Mouse (Mus musculus) MN1 (cell line): ENCODE measurements around the gene Sdsl.

ENCODE experiments used
- DNase-seq: peaks from one replicate; pipeline ENCODE4 v3.0.0-alpha.2; 2016; ENCODE audit warnings: low spot score

Sdsl gene

DNA sequence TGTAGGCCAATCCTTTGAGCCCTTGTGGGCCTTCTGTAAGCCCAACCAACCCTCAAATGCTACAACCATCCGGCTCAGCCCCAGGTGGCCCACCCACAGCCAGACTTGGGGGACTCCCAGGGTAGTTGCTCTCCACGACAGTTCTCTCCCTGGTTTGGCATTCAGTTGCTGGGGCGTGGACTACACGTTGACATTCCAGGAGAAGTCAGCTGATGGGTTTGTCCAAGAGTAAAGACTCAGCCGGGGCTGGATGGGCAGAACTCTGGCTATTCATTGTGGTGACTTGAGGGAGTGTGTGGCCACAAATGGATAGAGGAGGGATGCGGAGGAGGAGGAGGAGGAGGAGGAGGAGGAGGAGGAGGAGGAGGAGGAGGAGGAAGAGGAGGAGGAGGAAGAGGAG, 43.6 kb downstream of the Sdsl start:
- no peak for DNase-seq

DNA sequence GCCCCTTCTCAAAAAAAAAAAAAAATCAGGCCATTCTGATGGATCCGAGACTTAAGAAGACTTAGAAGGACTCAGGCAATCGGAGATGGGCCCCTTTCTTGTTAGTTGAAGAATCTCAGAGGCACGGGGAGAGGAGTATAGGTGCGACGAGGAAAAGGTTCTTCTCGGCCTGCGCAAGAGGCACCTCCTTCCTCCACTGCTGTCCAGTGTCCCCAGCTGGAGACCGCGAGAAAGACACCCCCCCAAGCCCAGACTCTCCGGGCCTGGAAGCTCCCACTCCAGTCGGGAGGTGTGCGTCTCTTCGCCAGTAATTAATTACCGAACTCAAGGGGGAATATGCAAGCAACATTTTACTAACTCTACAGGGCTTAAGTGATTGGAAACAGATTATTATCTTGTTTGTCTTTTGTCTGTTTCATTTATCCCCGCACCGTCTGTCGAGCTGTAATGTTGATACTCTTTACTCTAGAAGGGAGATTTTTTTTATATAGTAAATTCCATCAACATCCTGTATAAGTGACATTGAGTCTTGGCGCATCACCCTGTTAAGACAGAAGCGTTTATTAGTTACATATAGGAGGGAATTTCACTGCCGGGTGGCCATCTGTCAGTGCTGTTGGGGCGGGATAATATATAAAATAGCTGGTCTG, 44.3 kb downstream of the Sdsl start:
- DNase-seq: no peak

DNA sequence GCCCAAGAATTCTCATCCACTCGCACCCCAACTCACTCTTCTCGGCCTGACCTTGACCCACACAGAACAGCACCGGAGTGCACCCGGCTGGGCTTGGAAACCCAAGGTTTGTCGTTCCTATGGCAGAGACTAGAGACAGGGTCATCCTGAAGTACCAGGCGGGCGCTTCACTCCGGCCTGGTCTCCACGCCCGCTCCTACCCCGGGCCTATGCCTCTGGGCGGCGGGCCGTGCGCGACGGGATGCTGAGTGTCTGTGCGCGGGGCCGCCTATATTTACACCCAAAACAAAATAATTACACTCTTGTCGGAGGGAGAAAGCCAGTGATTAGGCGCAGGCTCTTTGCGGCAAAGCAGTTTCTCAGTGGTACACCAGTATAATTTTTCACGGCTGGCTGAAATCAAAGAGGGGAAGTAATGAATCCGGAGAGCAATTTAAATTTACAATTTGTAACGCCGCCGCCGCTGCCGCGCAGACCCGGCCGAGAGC, 45.1 kb downstream of the Sdsl start:
- no peak for DNase-seq

DNA sequence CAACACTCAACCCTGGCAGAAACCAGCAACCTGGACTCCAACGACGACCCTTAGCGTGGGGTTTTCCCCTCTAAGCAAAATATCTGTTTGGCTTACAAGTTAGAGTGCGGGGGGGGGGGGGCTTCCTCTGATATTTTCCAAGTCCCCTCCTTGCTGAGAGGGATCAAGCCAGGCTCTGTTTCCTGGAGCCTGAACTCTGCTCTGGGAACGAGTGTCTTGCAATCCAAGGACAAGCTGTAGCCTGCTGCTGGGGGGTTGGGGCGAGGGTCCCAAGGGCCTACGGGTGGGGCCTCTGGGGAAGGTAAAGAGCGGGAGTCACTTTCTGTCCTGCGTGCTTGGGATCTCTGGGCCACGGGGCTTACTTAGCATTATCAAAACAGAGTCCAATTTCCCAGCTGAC, 46.0 kb downstream of the Sdsl start:
- no peak for DNase-seq

DNA sequence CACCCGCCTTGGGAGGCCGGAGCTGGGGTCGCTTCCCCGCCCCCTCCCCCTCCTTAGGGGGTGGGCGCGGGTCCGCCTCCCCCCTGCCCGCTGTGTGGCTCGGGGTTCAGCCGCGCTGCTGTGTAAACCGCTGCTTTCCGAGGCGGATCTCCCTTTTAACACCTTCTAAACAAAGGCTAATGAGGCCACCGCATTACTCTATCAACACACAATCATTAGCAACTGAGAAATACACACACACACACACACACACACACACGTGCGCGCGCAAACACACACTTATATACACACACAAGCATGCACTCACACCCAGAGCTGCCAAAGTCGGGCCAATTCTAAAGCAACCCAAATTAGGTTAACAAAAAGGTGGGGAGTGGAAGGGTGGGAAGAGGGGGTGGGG, 46.9 kb downstream of the Sdsl start:
- no peak for DNase-seq

DNA sequence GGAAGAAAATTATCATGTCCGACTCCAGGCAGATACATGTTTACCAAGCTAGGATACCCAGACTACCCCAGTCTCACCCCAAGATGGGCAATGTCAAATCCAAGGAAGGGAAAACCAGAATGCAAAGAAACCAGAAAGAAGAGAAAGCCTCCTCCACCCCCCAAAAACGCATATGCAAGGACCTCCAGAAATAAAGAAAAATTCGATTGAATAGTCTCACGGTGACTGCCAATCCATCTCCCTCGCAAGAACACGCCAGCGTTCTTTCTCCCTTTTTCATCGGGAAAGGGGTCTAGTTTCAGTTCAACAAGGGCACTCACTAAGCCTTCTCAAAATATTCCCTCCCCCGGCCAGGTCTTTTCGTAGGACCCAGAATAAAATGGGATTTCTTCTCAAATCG, 48.0 kb downstream of the Sdsl start:
- no peak for DNase-seq

DNA sequence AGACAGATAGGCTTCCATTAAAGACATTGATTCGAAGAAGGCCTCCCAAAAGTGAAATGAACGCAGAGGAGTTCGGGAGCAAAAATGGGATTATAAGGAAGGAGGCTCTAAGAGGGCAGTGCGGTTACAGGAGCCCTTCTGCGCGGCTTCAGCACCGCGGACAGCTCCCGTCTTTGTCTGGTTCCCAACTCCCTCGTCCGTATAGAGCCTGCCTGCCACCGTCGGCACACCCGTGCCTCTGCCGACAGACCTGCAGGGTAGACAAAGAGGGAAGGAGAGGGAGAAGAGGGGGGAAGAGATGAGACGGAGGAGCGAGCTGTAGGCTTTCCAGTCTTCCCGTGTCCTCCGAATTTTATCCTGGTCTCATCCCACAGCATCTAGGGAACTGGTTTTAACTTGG, 48.6 kb downstream of the Sdsl start:
- DNase-seq: no peak

DNA sequence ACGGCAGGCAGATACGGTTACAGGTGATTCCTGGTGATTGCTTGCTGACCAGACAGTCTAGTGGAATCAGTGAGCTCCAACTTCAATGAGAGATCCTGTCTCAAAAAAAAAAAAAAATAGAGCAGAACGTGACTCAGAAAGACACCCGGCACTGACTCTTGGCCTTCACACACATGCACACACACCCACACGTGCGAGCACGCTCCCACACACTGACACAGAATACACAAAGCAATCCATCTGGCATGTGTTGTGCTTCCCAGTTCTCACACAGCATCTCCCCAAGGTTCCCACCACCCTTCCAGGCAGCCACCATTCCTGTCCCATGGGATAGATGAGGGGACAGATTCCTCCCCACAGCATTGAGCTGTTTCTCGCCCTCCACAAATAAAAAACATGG, 52.5 kb downstream of the Sdsl start:
- DNase-seq: no peak

DNA sequence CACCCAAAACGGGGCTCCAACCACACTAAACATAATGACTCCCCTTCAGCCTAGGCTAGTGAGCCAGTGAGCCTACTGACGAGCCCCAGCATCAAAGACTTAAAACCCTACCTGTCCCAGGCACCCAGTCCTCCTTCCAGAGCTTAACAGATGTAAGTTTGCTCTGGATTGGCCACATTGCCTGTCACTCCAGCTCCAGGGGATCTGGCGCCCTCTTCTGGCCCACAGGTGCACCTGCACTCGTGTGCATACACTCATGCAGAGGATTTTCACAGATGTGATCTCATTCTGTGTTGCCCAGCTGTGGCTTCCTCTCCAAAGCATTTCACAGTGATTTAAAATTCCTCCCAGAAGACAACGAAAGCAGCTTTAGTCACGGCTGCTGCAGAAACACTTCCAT, 59.2 kb downstream of the Sdsl start:
- DNase-seq: no peak

DNA sequence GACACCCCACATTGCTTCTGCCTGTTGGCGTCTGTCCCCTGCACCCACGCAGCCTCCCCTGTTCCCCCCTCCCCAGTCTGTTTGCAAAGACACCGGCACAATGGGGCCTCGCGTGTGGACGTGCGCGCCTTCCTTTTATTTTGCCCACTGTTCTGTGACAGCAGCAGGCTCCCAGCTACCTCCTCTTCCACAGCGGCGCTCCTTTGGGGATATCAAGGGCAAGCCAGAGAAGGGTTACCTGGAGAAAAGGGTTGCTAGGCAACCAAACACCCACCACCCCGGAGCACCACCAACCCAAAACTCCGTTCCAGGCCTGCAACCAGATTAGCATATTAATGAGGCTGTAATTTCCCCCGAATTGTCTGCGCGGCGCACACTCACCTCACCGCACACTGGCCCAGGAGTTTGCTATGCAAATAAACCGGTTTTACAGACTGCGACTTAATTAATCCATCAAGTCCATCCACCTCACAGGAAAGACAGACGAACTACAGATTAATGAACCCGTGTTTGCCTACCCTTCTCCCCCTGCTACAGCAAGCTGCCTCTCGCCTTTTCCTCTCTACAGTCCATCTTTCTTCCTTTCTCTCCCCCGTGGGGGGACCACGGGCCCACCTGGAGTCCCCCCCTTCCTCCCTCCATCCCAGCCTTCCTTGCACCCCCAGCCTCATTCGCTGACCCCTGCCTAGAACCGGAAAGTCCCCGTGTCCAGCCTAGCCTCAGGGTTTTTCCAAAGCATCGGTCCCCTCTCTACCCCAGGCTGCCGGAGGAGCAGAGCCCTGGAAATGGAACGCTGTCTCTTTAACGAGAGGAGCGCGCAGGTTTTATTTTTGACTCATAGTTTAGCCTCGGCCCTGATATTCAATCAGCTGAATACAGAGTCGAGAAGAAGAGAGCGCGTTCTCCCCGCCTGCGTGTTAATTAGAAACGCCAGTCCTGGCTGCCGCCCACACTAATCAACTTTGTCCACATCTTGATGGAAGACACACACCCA, 62.9 kb downstream of the Sdsl start:
- DNase-seq: no peak

DNA sequence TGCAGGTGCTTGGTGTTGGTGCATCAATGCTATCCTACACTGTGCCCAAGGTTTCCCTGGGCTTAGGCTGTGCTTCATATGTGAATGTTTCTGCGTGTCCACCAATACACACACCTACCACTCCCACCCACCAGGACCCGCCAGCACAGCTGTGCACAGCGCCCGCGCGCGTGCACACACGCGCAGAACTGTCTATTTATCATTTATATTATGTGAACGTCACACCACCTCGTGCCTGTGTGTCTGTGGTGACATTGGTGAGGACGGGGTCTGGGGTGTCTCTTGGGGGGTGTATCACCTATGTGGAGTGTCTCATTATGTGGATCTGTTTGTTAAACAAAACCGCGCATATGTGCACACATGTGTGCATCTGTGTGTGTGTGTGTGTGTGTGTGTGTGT, 63.7 kb downstream of the Sdsl start:
- DNase-seq: no peak
